Mouse (Mus musculus) liver, postnatal 0 days (tissue): Measurements from ENCODE around the gene Dnase1l2.

Source experiments
- CTCF ChIP-seq: sonication (generic); IDR thresholded peaks from 2 replicates; pipeline ENCODE4 v1.5.1; 2016; ENCODE audit warnings: antibody characterized with exemption, low read depth
- EP300 ChIP-seq: IDR thresholded peaks from 2 replicates; pipeline ENCODE4 v1.6.1; 2016; ENCODE audit warnings: antibody characterized with exemption, low read depth, mild to moderate bottlenecking

- TF ChIP-seq CTCF (no peak), EP300 (no peak)
Observed at GRCm38 (mm10) chr17:24425905-24426304, 17.0 kb downstream of the Dnase1l2 start.
